Mouse (Mus musculus) cerebellum, postnatal 25 days (tissue): ENCODE measurements at regions not wholly inside any gene's neighbourhood (a gene's known extent, or its start where the extent isn't known, plus 50 kb on each side); places are given as distances from the start of the nearest gene placed in this dataset.

Experiments
- DNase-seq, 2 experiments: peaks; one replicate each; pipeline ENCODE4 v3.0.0; 2021; ENCODE audit warnings: mixed read lengths in 2 of 2

DNA sequence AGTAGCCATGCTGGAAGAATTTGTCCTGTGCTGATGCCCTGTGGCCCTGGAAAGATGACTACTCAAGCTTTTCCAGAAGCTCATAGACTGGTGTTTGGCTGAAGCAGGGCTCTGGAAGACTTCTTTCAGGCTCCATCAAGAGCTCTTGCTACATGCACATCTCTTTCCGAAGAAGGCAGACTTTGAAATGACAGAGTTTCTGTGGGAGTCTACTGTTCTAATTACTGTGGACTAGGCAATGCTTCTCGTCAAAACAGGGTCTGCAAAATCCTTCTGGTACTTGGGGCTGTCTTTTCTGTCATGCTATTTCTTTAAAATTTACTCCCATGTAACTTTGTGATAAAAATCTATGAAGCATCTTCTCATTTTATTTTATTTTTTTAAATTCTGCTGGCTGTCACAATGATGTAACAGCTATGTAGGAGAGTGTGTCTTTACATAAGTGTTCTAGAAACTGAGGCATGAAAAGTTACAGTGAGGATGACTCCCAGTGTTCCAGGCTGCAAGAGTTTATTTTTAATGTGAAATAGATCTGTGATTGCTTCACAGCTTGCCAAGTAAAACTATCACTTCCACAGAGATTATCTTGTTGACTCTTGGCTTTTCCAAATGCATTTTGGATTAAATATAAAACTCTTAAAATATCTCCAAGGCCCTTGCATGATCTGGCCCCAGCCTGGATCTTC, 244.9 kb upstream of the Nmur2 start:
- no peak for DNase-seq

DNA sequence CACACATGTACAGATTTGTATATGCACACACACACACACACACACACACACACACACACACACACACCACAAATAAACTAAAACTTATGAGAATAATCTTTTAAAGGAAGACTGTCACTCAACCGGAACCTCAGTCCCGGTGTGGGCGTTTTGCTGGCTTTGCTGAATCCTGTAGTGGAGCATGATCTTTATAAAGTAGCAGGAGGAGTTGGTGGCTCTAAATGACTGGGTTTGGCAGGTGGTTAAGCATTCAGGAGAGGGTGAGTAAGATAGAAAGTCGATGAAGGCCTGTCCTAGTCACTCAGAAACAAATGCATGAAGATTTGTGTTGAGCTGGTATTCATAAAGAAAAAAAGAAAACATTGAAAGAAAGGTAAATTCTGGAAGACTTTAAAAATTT, 240.4 kb upstream of the Nmur2 start:
- no peak for DNase-seq

DNA sequence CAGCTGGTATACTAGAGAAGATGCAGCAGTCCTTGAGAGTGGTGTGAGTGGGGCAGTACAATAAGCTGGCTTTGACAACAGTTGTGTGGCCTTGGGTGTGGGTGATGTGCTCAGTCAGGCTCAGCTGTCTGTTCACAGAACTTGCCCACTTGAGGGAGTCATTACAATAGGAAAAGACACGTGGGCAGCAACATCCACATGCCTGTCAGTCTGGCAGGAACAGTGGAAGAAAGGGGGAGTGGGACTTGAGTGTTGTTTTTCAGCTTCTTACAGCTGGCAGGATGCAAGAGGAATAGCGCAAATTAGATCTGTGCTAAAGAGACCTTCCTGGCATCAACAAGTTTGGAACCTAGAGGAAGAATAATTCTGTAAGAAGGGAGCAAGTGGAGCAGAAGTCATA, 239.4 kb upstream of the Nmur2 start:
- no peak for DNase-seq

DNA sequence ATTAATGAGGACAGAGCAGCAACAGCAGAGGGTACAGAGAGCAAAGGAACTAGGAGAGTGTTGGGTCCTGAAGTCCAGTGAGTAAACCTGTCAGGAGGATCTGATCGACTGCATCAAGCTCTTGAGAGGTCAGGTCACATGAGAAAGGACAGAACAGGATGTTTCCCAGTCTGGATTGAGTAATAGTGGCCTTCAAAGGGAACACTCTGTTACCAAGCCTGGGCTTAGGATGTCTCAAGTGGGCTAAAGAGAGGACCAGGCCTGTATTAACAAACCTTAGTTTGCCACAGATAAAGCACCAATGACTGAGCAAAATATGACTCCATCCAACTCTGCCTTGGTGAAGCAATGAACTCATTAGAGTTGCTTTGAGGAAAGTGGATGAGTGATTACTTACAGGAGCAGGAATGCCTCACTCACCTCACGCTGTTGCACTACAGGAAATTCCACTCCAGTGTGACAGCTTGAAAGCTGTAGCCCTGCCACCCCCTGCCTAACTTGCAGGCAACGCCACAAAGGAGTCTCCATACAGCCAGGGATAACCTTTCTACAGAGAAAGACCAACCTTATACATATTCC, 229.2 kb upstream of the Nmur2 start:
- DNase-seq, result no peak

DNA sequence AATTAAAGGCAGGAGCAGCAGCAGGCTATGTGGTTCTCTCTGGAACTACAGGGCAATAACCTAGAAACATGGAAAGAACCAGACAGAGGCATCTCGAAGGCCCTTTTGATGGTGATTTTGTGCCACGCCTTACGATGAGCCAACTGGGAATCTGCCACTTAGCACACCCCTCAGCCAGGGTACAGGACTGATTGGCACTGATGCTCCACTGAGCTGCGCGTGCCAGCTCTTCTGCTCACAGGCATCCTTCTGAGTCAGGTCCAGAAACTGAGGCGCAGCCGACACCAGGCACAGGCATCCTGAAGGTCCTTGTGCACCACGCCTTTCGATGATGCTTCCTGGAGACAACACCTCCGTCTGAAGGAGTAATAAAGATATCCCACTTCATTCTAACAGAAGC, 221.9 kb upstream of the Nmur2 start:
- peak; percentile 5 to 24 for DNase-seq

DNA sequence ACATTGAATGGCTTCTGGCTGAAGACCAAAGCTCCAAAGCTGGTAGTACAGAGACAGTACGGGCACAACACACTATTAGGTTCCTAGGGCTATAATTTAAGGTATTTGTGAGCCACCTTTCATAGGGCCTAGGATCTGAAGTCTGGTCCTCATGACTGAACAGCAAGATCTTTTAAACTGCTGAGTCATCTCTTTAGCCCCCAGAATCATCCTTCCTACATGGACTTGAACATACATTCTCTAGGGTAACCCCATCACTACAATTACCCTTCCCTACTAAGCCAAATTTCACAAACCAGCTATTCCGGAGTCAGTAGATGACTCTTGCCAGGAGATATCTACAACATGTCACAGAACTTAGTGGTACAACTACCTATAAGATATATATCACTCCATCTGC, 215.5 kb upstream of the Nmur2 start:
- no peak for DNase-seq

DNA sequence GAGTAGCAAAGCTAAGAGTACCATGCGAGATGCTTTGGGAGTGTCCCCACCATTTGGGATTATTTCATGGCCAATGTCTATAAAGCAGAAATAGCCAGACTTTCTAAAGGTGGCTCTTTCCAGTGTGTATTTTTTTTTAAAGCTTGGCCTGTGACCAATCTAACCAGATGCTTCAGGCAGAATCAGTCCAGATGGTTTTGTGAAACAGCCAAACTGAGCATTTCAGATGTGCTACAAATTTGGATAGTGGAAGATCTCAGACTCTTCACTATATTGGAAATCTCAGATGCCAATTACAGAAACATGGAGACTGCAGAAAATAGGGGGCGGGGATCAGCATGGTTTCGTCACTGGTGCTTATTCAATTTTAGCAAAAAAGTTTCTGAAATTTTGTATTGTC, 213.6 kb upstream of the Nmur2 start:
- DNase-seq, result no peak

DNA sequence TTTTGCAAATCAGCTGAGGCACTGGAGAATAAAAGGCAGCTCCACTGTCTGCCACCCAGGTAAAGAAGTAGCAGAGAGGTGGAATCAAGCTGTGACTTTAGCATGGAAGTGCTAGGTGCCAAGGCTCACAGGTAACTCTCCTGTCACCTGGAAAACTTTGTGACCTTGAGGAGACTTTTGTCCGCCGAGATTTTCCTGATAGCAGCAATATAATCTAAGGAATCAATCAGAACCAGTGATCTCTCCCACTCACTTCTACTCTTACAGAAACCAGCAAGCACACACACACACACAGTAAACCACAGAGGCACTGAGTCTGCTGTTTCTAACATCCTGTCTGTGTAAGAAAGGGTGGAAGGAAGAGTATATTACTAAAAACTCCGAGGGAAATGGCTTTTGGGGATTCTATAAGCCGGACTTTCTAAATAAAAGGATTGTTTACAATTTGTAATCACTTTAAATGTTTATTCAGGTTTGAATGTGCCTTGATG, 206.6 kb upstream of the Nmur2 start:
- no peak for DNase-seq

DNA sequence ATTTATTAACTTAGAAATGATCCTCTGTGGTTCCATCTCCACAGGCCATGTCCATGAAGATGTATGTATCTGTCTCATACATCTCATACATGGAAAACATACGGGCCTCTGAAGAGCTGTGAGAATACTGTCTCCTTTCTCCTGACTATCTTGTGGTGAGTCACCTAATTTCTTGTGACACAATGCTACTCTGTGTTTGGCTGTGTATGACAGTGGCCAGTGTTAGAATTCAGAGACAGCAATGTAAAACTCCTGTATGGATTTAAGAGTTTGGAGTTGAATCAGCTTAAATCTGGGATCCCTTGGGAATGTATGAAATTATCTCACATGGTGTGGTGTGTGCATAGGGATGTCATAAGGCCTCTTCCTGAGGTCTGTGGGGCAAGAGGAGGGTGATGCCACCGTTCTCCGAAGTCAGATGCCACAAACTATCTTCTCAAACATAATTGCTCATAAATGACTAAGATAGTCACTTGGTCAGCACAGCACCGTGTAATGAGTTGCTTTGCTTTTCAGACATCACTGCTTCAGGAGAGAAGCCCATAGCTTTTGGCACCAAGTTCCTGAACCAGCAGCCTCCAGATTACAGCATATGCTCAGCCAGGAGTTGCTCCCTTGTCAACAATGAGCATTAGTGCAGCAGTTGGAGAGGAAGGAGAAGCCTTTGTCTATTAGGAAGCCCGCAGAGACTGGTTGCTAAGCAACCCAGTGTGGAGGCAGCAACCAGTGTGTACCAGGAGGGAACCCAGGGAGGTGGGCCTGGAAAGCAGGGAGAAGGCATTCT, 205.9 kb upstream of the Nmur2 start:
- DNase-seq, result peak; percentile 4 to 5

DNA sequence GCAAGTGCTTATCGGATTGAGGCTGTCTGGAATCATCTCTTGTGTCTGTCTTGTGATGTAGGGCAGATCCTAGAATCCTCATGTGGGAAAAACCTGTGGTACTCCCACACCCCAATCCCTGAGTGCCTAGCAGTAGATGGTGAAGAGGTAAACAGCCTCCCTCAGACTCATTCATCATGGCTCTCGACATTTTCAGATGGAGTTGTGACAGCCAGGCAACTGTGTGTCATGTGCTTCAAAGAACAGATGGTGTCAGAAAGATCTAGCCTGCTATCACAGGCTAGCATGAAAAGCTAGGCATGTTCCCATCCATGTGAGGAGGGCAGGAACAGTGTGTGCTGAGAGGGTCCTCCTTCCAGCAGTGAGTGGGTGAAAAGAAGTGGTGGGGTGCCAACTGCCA, 204.1 kb upstream of the Nmur2 start:
- DNase-seq, result no peak

DNA sequence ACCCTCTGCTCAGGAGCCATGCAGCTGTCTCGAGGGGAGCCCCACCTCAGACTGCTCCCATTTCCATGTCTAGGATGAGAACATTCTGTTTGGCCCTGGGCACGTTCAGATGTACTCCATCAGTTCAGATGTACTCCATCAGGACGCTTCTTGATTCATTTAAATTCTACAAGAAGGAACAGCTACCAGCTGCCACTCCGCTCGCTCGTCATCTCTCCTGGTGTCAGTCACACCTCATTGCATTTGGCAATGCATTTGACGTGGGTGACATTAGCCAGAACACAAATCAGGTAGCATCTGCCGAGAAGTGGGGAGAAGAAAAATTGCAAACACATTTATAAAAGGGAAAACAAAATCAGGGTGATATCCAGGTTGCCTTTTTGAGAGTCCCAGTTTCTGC, 202.6 kb upstream of the Nmur2 start:
- DNase-seq, result no peak

DNA sequence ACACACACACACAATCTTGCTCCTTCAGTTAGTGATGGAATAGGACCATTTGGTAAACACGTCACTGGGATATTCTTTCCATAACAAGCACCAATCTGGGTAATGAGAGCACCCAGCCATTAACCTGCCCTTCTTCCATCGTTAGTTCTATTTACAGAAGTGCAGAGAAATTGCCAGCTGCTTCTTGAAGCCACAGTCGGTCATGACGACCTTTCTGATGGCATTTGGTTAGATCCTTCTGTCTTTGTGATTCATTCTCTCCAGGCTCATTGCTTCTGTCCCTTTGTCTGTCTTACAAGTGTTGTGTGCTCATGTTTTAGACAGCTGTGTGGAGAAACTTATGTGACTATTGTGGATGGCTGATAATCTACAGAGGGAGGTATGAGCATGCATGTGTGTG, 197.9 kb upstream of the Nmur2 start:
- no peak for DNase-seq

DNA sequence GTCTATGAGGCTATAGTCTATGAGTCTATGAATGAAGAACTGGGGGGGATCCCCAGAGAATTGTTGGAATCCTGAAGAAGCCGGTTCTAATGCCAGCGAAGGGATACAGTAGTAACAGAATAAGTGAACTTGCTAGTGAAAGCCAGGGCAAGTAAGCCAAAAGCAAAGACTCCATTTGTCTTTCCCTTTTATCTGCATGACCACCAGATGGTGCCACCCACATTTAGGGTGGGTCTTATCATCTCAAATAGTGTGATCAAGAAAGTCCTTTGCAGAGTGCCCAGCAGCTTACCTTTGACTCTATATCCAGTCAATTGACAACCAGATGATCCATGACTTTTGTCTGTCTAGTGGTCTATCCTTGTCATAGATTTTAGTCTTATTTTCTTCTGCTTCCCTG, 184.2 kb upstream of the Nmur2 start:
- DNase-seq, result peak in 1 of 2 experiments; percentile 8

DNA sequence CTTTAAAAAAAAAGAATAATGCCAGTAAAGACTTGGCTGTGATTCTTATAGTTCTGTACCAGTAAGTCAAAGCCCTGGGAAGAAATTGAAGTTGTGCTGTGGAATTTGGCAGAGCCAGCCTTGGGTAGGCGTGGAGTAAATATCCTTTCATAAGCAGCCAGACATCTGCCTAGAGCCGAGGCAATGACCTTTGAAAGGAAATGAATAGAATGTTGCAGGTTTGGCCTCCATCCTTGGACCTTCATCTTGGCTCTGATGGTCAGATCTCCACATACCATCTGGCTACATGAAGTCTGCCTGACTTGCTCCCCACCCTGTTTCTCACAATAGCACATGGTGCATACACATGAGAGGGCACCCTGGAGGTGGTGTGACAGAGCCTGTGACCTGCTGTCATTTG, 174.9 kb upstream of the Nmur2 start:
- peak; percentile 8 to 10 for DNase-seq

DNA sequence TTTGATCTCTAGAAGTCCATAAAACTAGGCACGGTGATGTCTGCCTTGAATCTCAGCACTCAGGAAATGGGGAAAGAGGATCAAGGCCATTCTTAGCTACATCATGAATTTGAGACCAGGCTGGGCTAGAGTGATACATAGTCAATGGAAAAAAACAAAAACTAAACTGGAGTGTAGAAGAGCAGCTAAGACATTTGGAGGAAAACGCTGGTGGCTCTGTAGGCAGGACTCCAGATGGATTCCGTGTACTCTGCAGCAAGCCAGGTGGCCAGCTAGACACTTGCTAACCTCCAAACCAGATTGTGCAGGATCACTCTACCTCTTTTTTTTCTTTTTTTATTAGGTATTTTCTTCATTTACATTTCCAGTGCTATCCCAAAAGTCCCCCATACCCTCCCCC, 161.0 kb upstream of the Nmur2 start:
- no peak for DNase-seq

DNA sequence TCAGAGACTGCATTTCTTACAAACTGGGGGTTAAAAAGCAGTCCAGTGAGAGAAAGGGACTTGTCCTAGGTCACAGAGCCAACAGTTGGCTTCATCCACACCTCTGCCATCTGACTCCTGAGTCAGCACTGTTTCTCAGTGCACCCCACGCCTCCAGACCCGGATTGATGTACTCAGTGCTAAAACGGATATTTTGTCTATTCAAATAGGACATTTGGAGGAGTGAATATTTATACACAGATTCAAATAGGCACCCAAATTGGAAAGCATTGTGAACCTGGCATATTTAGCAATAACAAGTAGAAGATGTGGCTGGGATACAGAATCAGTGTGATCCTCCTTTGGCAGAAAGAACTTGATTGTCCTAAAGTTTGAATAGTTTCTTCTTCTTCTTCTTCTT, 154.5 kb upstream of the Nmur2 start:
- no peak for DNase-seq

DNA sequence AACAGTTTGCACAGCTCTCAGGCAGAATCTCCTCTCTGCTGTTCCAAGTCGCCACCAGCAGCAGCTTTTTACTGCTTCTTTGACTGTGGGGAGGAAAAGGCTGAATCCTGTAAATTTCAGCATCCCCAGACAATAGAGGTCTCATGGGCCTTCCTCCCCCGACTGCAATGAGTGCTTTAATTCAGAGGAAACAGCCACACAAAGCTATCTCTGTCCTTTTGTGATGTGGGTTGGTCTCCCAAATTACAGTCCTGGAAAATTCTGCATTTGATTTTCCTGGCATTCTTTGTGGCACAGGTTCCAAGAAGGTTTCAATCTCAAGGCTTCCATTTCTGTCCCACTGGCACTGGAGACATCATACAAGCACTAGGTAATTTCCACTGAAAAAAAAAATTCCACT, 152.6 kb upstream of the Nmur2 start:
- DNase-seq, result no peak

DNA sequence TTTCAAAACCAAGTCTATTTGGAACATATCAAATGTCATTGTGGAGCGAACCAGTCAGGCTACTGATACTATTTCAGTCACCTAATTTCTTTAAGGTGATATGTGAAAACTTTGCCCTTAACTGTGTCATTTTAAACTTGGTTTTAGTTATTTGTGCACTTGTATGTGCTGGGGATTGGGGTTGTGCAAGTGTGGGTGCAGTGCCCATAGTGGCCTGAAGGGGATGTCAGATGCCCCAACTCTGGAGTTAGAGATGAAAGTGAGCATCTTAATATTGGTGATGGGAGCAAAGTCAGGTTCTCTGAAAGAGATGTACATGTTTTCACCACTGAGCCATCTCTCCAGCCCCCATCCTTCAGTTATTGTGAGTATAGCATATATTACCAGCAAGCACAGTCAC, 133.1 kb upstream of the Nmur2 start:
- no peak for DNase-seq

DNA sequence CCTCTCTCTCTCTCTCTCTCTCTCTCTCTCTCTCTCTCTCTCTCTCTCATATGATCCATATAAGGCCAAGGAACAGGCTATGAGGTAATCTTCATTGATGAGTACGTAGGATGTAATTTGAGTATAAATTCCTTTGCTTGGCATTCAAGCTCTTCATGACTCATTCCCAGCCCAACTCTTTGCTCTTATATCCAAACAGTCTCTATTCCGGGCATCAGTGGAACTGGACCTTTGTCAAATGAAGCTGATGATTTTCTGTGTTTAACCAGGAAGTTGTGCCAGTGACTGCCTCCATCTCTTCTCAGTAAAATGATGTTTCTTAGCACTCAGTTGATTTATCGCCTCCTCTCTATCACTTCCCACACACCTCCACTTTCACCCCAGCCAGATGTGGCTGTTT, 132.4 kb upstream of the Nmur2 start:
- no peak for DNase-seq

DNA sequence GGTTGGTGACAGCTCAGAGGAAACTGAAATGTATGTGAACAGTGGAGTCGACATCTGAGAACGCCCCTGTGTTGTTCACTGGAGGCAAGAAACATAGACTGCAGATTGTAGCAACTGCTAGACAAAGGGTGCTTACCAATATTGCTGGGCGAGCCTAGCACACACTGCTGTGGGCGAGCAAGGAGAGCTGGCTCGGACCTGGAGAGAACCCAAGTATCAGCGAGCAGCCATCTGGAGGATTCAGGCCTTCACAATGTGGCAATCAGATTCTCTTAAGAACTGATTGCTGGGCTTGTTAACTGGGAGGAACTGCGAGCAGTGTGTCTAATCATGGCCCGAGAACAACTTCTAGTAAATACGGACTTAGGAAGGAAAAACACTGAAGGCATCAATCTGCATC, 128.8 kb upstream of the Nmur2 start:
- peak; percentile 70 to 82 for DNase-seq

DNA sequence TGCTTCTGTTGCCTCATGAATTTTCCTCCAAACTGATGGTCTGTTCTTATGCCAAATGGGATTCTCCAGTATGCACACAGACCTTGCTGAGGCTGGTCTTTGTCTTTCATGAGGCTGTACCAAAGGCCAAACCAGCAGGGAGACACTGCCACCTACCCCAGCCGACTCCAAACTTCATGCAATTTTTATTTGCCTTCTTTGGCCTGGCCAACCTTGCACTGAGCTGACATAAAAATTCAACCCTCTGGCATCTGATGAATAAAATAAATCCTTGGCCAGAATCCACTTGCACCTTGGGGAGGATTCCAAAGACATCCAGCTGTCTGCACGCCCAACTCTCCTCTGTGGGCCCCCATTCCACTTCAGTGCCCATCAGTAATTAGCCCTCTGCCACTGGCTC, 126.0 kb upstream of the Nmur2 start:
- no peak for DNase-seq

DNA sequence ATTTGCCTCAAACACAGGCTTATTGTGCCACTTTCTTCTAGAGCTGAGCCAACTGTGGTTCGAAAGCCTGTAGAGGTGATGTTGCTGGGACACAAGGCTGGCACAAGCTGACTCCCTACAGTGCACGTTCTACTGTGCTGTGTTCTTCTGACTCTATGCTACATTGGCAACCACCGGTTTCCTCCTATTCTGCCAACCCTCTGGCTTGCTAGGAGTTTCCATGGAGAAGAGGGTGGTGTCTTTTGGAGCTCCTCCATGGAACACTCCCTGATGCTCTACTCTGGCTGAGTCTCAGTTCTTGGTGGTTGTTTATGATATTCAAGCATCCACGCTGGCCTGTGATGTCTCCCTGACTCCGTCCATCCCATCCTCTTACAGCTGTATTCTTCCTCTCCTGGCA, 124.9 kb upstream of the Nmur2 start:
- DNase-seq, result peak in 1 of 2 experiments; percentile 7

DNA sequence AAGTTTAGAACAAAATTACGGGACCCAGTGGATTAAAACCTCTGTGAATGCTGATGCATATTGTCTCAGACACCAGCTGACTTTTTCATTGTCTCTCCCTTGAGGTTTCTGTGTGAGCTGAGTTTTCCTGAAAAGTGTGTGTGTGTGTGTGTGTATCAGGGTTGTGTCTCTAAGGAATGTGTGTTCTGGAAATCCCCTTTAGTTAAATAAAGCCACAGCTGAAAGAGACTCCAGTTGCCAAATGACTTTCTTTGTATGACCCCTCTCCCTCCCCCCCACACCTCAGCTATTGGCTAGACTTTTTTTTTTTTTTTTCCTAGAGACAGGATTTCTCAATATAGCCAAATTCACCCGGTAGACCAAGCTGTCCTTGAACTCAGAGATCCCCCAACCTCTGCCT, 119.5 kb upstream of the Nmur2 start:
- DNase-seq, result no peak

DNA sequence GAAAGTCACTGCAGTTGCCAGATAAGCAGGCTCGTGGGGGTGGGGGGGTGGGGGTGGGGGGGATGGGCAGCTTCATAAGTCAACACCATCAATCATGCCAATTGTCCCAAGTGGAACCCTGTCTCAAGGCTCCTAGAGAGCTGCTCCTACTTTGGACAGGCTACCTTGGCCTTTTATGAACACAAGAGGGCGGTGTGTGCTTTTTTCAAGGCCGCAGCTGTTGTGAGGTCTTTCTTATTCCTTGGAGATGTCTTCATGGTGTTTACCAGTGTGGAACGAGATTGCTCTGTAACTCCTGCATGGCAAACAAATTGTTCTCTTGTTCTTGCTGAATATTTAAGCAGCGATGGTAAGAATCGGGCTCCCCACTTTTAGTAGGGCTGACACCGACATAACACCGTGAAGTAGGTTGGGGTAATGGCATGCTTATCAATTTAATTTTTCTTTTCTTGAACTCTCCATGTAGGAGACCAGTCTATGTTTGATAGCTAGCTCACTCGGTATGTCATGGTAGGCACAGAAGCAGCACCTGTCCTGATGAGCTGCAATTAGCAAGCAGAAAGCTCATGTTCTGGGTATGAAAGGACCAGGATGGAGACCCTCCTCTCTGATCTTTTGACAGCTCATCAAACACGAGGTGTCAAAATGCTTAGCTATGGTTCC, 118.7 kb upstream of the Nmur2 start:
- peak; percentile 29 to 58 for DNase-seq
